Mouse (Mus musculus) cerebellum, adult 18-20 months (tissue): Measurements from ENCODE around the gene Cdc34.
"Not testable (repeated sequence)": the region's sequence is repeated elsewhere in the genome, so short reads cannot be mapped to it uniquely, and the experiment has no call there.

Source experiments
- DNase-seq, 2 experiments: peaks; one replicate each; pipeline ENCODE4 v3.0.0; 2021

Cdc34 gene

DNA sequence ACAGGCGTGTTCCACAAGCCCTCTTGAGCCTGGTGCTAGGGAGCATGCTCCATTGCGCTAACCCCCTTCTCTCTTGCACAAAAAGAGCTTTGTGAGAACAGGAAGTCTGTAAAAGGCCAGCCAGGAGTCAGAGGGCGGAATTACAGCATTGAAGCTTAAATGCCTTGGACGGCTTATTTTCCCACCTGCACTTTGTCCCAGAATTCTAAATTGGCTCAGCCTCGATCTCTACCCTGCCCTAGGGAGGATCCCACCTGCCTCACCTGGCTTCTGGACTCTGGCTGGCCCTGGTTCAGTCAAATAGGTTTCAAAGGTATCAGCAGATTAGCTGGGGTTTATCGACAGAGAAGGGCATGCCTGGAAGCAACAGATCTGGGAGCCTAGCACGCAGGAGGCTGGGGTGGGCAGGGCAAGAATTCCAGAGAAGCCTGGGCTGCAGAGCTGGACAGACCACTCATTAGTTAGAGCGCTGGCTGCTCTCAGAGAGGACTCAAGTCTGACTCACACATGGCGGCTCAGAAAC lies 14.2 kb downstream of the Cdc34 start:
- peak in 1 of 2 experiments; percentile 26 for DNase-seq

- peak; percentile 88 to 92 for DNase-seq
These were observed 15.9 kb downstream of the Cdc34 start for GRCm38 (mm10) chr10:79697916-79698315.

DNA sequence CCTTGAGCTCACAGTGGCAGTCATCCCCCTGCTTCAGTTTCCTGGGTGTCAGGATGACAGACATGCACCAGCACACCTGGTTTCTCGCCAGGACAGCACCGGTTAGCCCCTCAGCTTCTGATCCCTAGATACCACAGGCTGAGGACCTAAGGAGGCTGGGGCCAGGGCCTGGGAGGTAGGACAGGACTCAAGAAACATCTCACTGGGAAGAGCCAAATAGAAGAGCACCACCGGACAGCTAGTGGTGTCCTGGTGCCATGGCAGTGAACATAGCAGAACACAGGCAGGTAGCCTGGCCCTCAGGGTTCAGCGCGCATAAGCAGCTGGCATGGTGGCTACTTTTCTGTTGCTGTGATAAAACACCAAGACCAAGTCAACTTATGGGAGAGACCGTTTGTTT lies 16.5 kb downstream of the Cdc34 start:
- no peak for DNase-seq

DNA sequence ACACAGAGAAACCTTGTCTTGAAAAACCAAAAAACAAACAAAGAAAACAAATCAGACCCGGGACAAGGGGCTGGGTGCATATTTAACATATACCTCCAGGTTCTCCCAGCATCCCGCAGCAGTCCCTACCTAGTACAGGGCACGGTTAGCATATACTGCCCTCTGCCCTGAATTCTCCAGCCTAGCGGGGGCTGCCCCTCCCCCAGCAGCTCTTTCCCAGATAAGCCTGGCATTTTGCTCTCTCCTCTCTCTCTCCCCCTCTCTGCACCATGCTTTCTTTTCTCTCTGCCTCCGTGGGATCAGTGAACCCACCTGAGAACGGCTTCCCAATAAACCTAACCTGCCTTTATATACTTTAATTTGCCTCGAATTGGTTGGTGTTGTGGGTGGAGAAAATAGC lies 18.7 kb downstream of the Cdc34 start:
- no peak for DNase-seq

- no peak for DNase-seq
These were observed 19.6 kb downstream of the Cdc34 start for GRCm38 (mm10) chr10:79701443-79702129.

GRCm38 (mm10) chr10:79702970-79703369 lies 21.0 kb downstream of the Cdc34 start:
- DNase-seq = not testable (repeated sequence)

DNA sequence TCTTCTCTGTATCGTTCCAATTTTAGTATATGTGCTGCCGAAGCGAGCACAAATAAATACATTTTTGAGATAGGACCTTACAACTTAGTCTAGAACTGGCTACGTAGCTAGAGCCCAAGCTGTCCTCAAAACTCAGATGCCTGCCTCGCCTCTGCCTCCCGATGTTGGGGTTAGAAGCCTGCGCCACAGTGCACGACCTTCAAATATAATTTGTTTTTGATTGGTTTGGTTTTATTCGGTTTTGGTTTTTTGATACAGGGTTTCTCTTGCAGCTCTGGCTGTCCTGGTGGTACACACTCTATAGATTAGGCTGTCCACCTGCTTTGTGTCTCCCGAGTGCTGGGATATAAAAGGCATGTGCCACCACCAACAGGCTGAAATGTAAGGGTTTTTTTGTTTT lies 21.5 kb downstream of the Cdc34 start:
- DNase-seq = no peak

DNA sequence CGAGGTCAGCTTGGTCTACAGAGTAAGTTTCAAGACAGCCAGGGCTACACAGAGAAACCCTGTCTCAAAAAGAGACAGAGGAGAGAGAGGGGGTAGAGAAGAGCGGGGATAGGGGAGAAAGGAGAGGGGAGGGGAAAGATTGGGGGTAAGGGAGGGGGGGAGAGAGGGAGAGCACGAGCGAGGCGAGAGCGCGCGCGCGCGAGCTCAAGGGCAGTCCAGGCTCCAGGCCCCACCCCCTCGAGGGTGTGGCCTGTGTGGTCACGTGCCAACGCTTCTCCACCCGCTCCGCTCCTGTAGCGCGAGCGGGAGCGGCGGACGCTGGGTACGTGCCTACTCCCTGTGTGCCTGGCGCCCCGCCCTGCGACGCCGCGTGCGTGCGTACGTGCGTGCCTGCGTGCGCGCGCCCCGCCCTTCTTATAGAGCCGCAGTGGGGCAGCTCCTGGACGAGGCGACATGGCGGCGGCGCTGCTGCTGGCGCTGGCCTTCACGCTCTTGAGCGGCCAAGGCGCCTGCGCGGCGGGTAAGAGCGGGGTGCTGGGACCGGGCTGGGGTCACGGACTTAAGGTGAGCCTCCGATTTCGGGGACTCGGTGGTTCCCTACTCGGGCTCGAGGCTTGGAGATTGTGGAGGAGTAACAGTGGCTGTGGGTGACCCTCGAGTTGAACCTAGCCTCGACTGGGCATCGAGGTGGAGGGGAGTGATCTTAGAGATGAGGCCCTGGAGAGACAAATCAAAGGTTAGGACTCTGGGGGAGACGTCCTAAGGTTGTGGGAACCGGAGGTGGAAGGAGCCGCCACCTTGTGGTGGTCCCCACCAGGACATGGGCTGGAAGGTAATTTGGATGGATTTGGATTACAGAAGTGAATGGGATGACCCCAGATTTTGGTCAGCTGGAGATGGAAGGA lies 22.3 kb downstream of the Cdc34 start, which contains the start of gene Bsg:
Gene Bsg (plus strand): TSS at position 427 of the 905 bp plus-strand sequence.
- DNase-seq = peak; percentile 98 to 100

DNA sequence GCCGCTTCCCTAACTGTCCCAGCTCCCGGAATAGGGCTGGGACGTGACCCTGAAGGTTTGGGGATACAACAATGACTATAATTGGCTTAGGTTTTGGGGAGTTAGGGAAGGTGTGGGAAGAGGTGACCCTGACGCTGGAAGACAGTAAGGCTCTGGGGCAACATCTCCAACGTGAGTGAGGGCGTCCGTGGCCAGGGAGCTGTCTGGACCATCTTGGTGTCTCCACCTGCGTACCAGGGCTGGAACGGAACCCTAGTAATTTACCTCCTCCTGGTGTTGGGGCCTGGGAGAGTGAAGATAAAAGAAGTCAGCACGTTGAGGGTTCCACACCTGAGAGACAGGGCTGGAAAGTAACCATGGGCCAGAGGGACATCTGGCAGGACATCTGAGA lies 23.0 kb downstream of the Cdc34 start:
- peak in 1 of 2 experiments; percentile 46 for DNase-seq

- DNase-seq = no peak
These were observed 24.0 kb downstream of the Cdc34 start for GRCm38 (mm10) chr10:79705951-79706350.

DNA sequence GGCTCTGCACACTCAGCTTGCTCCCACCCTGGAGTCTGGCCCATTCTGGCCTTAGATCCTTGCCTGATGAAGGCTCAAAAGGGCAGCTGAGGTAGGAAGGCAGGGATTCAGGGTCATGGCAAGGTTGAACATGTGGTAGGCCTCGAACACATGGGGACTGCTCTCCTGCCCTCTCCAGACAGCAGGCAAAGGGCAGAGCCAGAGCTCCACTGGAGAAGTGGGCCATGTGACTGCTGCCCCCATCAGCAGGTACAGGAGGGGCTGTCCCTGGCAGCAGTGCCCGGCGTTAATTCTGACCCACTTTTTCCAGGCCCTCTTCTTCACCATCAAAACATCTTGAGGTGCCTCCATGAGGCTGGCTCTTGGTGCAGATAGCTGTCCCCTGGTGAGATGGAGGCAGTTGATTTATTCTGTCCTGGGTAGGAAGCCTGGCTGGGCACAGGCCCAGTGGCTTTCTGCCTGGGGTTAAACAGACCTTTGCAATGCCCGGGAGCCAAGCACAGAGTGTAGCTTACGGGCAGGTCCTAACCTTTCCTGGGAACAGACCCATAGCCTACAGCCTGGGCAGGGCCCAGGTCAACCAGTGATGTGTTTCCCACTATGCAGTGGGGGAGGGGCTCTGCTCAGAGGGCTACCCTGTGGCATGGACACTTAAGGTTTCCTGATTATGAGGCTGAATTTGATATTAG lies 24.6 kb downstream of the Cdc34 start:
- DNase-seq = peak; percentile 59 to 62

- DNase-seq = peak; percentile 71 to 82
These were observed 25.2 kb downstream of the Cdc34 start for GRCm38 (mm10) chr10:79707162-79707561.

DNA sequence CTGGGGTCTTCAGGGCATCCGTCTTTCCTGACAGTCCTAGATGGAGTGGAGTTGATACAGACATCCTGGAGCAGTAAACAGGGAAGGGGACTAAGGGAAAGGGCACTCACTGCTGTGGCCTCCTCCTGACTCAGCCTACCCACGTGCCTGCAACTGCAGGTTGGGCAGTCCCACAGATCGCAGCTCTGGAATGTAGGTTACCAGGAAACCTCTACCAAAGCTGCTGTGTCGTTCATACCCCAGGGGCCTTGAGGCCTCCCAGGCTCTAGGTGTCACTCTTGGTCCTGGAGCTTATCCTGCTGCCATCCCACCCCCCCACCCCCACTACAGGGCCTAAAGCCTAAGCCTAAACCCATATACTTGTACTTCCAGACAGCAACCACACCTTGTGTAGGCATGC lies 25.8 kb downstream of the Cdc34 start:
- DNase-seq = no peak

DNA sequence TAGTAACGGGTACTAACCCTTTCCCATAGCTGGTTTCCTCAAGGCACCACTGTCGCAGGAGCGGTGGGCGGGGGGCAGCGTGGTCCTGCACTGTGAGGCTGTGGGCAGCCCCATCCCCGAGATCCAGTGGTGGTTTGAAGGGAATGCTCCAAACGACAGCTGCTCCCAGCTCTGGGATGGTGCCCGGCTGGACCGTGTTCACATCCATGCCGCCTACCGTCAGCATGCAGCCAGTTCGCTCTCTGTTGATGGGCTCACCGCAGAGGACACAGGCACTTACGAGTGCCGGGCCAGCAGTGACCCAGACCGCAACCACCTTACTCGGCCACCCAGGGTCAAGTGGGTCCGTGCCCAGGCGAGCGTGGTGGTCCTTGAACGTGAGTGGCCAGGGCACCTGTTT lies 26.7 kb downstream of the Cdc34 start:
- no peak for DNase-seq

GRCm38 (mm10) chr10:79709307-79709706 lies 27.3 kb downstream of the Cdc34 start:
- DNase-seq = no peak

GRCm38 (mm10) chr10:79712029-79712428 lies 30.0 kb downstream of the Cdc34 start:
- no peak for DNase-seq

GRCm38 (mm10) chr10:79712499-79713126 lies 30.6 kb downstream of the Cdc34 start:
- DNase-seq = peak; percentile 86 to 87

GRCm38 (mm10) chr10:79713163-79713562 lies 31.2 kb downstream of the Cdc34 start:
- DNase-seq = no peak

GRCm38 (mm10) chr10:79714996-79715395 lies 33.0 kb downstream of the Cdc34 start:
- DNase-seq = no peak

DNA sequence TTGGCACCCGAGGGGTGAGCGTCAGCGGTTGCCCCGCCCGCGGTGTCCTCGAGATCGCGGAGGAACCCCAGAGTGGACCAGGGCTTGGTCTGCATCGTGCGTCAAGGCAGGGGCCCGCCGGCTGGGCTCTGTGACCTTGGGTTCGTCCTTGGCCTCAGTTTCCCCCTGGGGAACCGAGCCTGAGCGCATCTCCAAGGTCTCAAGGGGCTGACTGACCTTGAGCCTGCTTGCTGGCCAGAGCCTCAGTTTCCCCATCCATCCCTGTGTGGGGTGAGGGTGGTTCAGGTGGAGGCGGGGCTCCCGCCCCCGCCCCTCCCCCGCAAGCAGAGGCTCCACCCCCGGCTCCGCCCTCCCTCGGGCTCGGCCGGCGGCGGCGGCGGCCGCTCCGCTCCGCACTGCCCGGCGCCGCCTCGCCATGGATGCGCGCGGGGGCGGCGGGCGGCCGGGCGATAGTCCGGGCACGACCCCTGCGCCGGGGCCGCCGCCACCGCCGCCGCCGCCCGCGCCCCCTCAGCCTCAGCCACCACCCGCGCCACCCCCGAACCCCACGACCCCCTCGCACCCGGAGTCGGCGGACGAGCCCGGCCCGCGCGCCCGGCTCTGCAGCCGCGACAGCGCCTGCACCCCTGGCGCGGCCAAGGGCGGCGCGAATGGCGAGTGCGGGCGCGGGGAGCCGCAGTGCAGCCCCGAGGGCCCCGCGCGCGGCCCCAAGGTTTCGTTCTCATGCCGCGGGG lies 34.4 kb downstream of the Cdc34 start, which contains the start of gene Hcn2:
Gene Hcn2 (plus strand): TSS at position 381 of the 734 bp plus-strand sequence.
- peak; percentile 58 to 77 for DNase-seq

DNA sequence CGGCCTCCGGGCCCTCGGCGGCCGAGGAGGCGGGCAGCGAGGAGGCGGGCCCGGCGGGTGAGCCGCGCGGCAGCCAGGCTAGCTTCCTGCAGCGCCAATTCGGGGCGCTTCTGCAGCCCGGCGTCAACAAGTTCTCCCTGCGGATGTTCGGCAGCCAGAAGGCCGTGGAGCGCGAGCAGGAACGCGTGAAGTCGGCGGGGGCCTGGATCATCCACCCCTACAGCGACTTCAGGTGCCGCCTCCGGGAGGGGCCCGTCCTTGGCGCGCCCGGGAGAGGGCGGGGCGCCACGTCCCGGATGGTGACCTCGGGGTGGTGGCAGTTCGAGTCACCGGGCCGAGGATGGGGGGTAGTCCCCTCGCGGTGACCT lies 35.0 kb downstream of the Cdc34 start:
- DNase-seq = peak; percentile 70 to 77
